Mouse (Mus musculus) thymus, postnatal 0 days (tissue): ENCODE results near the gene Olfr639. TPM values are rescaled to one million over a fixed set of nuclear protein-coding genes. Genes with fewer than 3 reads are reported as not detected.
"Not testable (repeated sequence)": the region's sequence is repeated elsewhere in the genome, so short reads cannot be mapped to it uniquely, and the experiment has no call there.

Experiments
- DNase-seq: peaks from one replicate; pipeline ENCODE4 v3.0.0-alpha.2; 2015; ENCODE audit warnings: low spot score
- polyA plus RNA-seq: library from polyadenylated mRNA; unstranded; fragments of >200 nt; fragmentation: Nextera tagmentation; extraction: Ambion mirVana; gene quantifications from 2 replicates; pipeline ENCODE4 v1.2.1, GENCODE M21; 2015

The Olfr639 gene
- polyA plus RNA-seq, result 0.01 and 0.03 TPM in 2 replicates

GRCm38 (mm10) chr7:104017203-104017602 is at the start of gene Olfr639:
Gene Olfr639, minus strand, starts transcription at chr7:104017303.
- DNase-seq, result no peak

- DNase-seq, result no peak
Observed at GRCm38 (mm10) chr7:104061345-104061744, 44.2 kb upstream of the Olfr639 start, which contains the start of gene 4930516K23Rik. Gene 4930516K23Rik, minus strand, starts transcription at chr7:104061445.

DNA sequence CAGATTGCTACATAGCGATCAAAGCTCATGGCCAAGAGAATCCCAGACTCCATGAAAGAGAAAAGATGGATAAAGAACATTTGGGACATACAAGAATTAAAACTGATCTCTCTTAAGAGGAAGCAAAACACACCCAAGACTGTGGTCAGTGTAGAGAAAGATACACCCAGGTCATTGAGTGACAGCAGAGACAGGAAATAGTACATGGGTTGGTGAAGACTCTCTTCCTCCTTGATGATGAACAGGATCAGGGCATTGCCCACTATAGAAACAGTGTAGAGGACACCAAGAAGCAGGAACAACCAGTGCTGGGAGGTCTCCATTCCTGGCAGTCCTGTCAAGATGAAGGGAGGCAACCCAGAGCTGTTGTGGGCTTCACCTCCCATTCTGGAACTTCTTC is 42.1 kb upstream of the Olfr639 start:
- DNase-seq, result no peak

DNA sequence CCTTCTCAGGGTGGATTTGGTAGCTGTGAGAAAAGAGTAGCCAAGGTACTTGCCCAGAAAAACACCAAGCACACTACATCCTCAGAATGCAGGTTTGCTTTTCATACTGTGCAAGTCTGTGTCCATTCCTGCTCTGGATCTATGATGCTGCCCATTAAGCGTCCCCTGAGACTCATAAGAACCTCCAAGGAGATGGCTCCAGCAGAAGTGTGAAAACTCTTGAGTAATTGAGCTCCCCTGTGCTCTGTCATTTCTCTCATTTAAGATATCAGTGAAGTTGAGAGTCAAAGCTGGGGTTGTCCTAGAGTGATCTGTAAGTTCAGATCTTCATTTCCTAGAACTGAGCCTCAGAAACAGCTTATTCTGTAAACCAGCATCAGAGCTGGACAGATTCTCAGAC is 35.5 kb upstream of the Olfr639 start, which contains the start of gene Olfr642:
TSS of gene Olfr642 (minus strand) at position 101 of the 400 bp plus-strand sequence.
- no peak for DNase-seq

DNA sequence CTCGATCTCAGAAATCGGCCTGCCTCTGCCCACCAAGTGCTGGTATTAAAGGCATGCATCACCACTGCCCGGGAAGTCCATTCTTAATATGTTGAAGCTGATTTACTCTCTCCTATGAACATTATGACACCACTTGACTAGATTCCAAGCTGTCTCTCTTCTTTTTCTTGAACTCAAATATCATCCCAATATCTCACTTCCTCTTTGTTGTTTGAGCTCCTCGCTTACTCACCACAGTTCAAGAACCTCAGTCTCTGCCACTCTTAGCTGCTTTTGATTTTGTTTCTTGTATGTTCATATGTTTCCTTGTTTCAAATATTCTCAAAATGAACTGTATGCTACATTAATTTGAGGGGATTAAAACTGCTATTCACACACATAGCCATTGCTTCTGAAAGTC is 33.6 kb upstream of the Olfr639 start:
- DNase-seq, result no peak

GRCm38 (mm10) chr7:104035145-104035544 is 18.0 kb upstream of the Olfr639 start, which contains the start of gene Olfr641:
Gene Olfr641, plus strand, starts transcription at chr7:104035445.
- no peak for DNase-seq

- no peak for DNase-seq
Observed at GRCm38 (mm10) chr7:104026978-104027377, 9.9 kb upstream of the Olfr639 start.

DNA sequence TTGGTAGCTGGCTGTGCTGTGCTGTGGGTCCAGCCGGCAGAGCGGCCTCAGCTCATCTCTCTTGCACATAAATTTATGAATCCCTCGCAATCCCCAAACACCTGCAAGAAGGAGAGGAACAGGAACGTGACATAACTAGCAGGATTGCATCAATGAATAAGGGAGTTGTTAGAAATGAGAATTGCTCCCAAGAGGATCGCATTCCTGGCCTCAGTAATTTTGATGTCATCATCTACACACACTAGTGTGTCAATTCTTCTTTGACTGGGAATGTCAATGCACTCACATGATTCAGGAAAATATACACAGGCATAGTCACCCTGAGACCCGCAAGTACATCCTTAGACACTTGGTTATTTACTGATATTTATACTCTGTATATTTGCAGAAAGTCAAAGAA is 8.4 kb upstream of the Olfr639 start, which contains the start of gene Olfr640:
TSS of gene Olfr640 (minus strand) at position 101 of the 400 bp plus-strand sequence.
- no peak for DNase-seq

- DNase-seq, result no peak
Observed at GRCm38 (mm10) chr7:104021651-104022050, 4.5 kb upstream of the Olfr639 start.

DNA sequence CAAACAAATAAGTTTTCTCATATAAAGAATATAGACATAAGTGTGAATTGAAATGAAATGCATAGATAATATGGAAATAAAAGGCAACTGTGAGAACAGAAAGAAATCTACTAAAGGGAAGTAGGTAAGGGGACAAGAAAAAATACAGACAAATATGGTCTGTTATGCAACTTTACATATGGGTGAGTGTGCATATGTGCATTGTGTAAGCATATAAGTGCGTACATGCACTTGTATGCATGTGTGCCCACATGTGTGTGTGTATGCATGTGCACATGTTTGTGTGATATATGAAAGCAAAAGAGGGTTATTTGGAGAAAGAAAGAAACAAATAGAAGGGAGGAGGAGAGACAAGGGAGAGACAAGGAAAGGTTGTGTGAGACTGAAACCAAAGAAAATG is 1.9 kb upstream of the Olfr639 start:
- no peak for DNase-seq

- DNase-seq, result no peak
Observed at GRCm38 (mm10) chr7:103999124-103999523, 18.0 kb downstream of the Olfr639 start.

DNA sequence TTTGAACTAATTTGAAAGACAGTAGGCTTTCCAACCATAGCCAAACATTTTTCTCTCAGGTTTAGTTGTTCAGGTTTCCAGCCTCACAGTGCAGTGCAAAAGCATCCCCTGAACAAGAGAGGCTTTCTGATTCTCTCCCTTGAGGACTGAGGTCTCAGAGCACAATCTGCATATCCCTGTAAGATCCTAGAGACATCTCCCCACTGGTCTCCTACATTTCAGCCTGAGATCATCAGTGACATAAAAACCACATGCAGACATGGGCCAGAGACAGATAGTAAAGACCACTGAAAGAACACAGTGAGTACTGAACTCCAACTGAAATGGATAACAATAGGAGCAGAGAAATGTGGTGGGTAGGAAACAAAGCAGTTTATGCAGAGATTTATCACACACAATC is 18.7 kb downstream of the Olfr639 start, which contains the start of gene Olfr638:
TSS of gene Olfr638 (plus strand) at position 301 of the 400 bp plus-strand sequence.
- DNase-seq, result no peak

- no peak for DNase-seq
Observed at GRCm38 (mm10) chr7:103971782-103972181, 45.3 kb downstream of the Olfr639 start.

GRCm38 (mm10) chr7:103970852-103971251 is 46.3 kb downstream of the Olfr639 start, which contains the start of gene Olfr635:
Gene Olfr635, plus strand, starts transcription at chr7:103971152.
- DNase-seq, result no peak

- not testable (repeated sequence) for DNase-seq
Observed at GRCm38 (mm10) chr7:103966873-103967272, 50.2 kb downstream of the Olfr639 start.

Other genes starting within 250 kb of the Olfr639 start
- not detected in 2 replicates for gene Olfr69, start 245.7 kb downstream of the Olfr639 start, polyA plus RNA-seq
- not detected in 2 replicates for gene Olfr68, start 237.6 kb downstream of the Olfr639 start, polyA plus RNA-seq
- not detected in 2 replicates for gene Olfr67, start 225.5 kb downstream of the Olfr639 start, polyA plus RNA-seq
- gene Hbb-bt, start 203.3 kb downstream of the Olfr639 start, polyA plus RNA-seq, result 224 and 268 TPM in 2 replicates
- 1,063 and 1,204 TPM in 2 replicates for gene Hbb-bs, start 189.2 kb downstream of the Olfr639 start, polyA plus RNA-seq
- gene Hbb-bh2, start 176.8 kb downstream of the Olfr639 start, polyA plus RNA-seq, result not detected in 2 replicates
- gene Hbb-bh1, start 174.1 kb downstream of the Olfr639 start, polyA plus RNA-seq, result 0.88 and 1.3 TPM in 2 replicates
- gene Hbb-y, start 164.1 kb downstream of the Olfr639 start, polyA plus RNA-seq, result 2.1 and 2.6 TPM in 2 replicates
- not detected in 2 replicates for gene Olfr66, start 131.1 kb downstream of the Olfr639 start, polyA plus RNA-seq
- gene Olfr64, start 122.8 kb downstream of the Olfr639 start, polyA plus RNA-seq, result not detected in 2 replicates
- gene Olfr65, start 113.8 kb downstream of the Olfr639 start, polyA plus RNA-seq, result not detected in 2 replicates
- gene Olfr631, start 88.5 kb downstream of the Olfr639 start, polyA plus RNA-seq, result not detected in 2 replicates
- not detected in 2 replicates for gene Olfr632, start 83.0 kb downstream of the Olfr639 start, polyA plus RNA-seq
- not detected in 2 replicates for gene Olfr633, start 72.9 kb downstream of the Olfr639 start, polyA plus RNA-seq
- gene Olfr635, start 46.2 kb downstream of the Olfr639 start, polyA plus RNA-seq, result not detected in 2 replicates
- not detected in 2 replicates for gene Olfr638, start 18.6 kb downstream of the Olfr639 start, polyA plus RNA-seq
- not detected in 2 replicates for gene Olfr640, start 8.3 kb upstream of the Olfr639 start, polyA plus RNA-seq
- gene Olfr641, start 18.1 kb upstream of the Olfr639 start, polyA plus RNA-seq, result not detected in 2 replicates
- gene Olfr642, start 35.4 kb upstream of the Olfr639 start, polyA plus RNA-seq, result not detected in 2 replicates
- gene 4930516K23Rik, start 44.1 kb upstream of the Olfr639 start, polyA plus RNA-seq, result not detected in 2 replicates
- gene Olfr644, start 54.6 kb upstream of the Olfr639 start, polyA plus RNA-seq, result not detected in 2 replicates
- not detected in 2 replicates for gene Olfr645, start 68.2 kb upstream of the Olfr639 start, polyA plus RNA-seq
- 0.10 TPM in 1 of 2 replicates, not detected in the other for gene Olfr646, start 87.6 kb upstream of the Olfr639 start, polyA plus RNA-seq
- gene Ubqln5, start 112.5 kb upstream of the Olfr639 start, polyA plus RNA-seq, result not detected in 2 replicates
- not detected in 2 replicates for gene Olfr643, start 120.1 kb upstream of the Olfr639 start, polyA plus RNA-seq
- 0.10 TPM in 1 of 2 replicates, not detected in the other for gene Ubqln3, start 126.0 kb upstream of the Olfr639 start, polyA plus RNA-seq
- gene Ubqlnl, start 133.3 kb upstream of the Olfr639 start, polyA plus RNA-seq, result not detected in 2 replicates
- gene Olfm5, start 147.5 kb upstream of the Olfr639 start, polyA plus RNA-seq, result 0.45 and 0.65 TPM in 2 replicates
- gene Olfr648, start 166.1 kb upstream of the Olfr639 start, polyA plus RNA-seq, result 0.08 and 0.10 TPM in 2 replicates
- gene Olfr649, start 178.7 kb upstream of the Olfr639 start, polyA plus RNA-seq, result not detected in 2 replicates
- 0.75 and 0.99 TPM in 2 replicates for gene Trim6, start 201.5 kb upstream of the Olfr639 start, polyA plus RNA-seq
- 10.4 and 12.0 TPM in 2 replicates for gene Trim34a, start 227.2 kb upstream of the Olfr639 start, polyA plus RNA-seq